Mouse (Mus musculus) adrenal gland, adult (tissue): Measurements from ENCODE around the gene Cacnb2.
A peak's percentile ranks its signal among the peaks of the same experiment; 100 is the strongest.

Experiments used
- DNase-seq, 2 experiments: peaks; one replicate each; pipeline ENCODE4 v3.0.0; 2022 to 2023; ENCODE audit warnings: low spot score in 1 of 2; ENCODE audit not compliant: inconsistent age in 2 of 2

The Cacnb2 gene

GRCm38 (mm10) chr2:14602788-14603187 lies at the start of gene Cacnb2:
TSS of gene Cacnb2 (plus strand) at chr2:14603088.
- DNase-seq, result no peak

- no peak for DNase-seq
Measured at GRCm38 (mm10) chr2:14568020-14568419, 34.9 kb upstream of the Cacnb2 start.

- DNase-seq, result no peak
Measured at GRCm38 (mm10) chr2:14571300-14571699, 31.6 kb upstream of the Cacnb2 start.

GRCm38 (mm10) chr2:14589541-14589940 lies 13.3 kb upstream of the Cacnb2 start:
- no peak for DNase-seq

- no peak for DNase-seq
Measured at GRCm38 (mm10) chr2:14597909-14598563, 4.9 kb upstream of the Cacnb2 start.

GRCm38 (mm10) chr2:14603784-14604781 lies 1.2 kb downstream of the Cacnb2 start:
- DNase-seq, result peak; percentile 90 to 96

- DNase-seq, result peak; percentile 71 to 89
Measured at GRCm38 (mm10) chr2:14604791-14605190, 1.9 kb downstream of the Cacnb2 start.

GRCm38 (mm10) chr2:14605207-14605606 lies 2.3 kb downstream of the Cacnb2 start:
- peak in 1 of 2 experiments; percentile 82 for DNase-seq

- peak; percentile 33 to 65 for DNase-seq
Measured at GRCm38 (mm10) chr2:14608606-14609005, 5.7 kb downstream of the Cacnb2 start.

GRCm38 (mm10) chr2:14612705-14613104 lies 9.8 kb downstream of the Cacnb2 start:
- DNase-seq, result peak in 1 of 2 experiments; percentile 44

GRCm38 (mm10) chr2:14616361-14616760 lies 13.5 kb downstream of the Cacnb2 start:
- DNase-seq, result no peak

GRCm38 (mm10) chr2:14620120-14620853 lies 17.4 kb downstream of the Cacnb2 start:
- no peak for DNase-seq

GRCm38 (mm10) chr2:14620891-14621290 lies 18.0 kb downstream of the Cacnb2 start:
- DNase-seq, result peak; percentile 36 to 71

- DNase-seq, result no peak
Measured at GRCm38 (mm10) chr2:14623820-14624219, 20.9 kb downstream of the Cacnb2 start.

GRCm38 (mm10) chr2:14629814-14630492 lies 27.1 kb downstream of the Cacnb2 start:
- DNase-seq, result no peak

GRCm38 (mm10) chr2:14631590-14631989 lies 28.7 kb downstream of the Cacnb2 start:
- DNase-seq, result no peak

GRCm38 (mm10) chr2:14633202-14633601 lies 30.3 kb downstream of the Cacnb2 start:
- no peak for DNase-seq

GRCm38 (mm10) chr2:14639266-14639665 lies 36.4 kb downstream of the Cacnb2 start:
- no peak for DNase-seq

GRCm38 (mm10) chr2:14639877-14640276 lies 37.0 kb downstream of the Cacnb2 start:
- no peak for DNase-seq

GRCm38 (mm10) chr2:14641040-14641439 lies 38.2 kb downstream of the Cacnb2 start:
- peak; percentile 17 to 69 for DNase-seq

GRCm38 (mm10) chr2:14651268-14651667 lies 48.4 kb downstream of the Cacnb2 start:
- peak; percentile 42 to 73 for DNase-seq
